Mouse (Mus musculus): ENCODE data around the gene Calml3. TPM values are rescaled to one million over a fixed set of nuclear protein-coding genes. Genes with fewer than 3 reads are reported as not detected.
"Not testable (repeated sequence)": the region's sequence is repeated elsewhere in the genome, so short reads cannot be mapped to it uniquely, and the experiment has no call there.

Calml3 gene
- polyA plus RNA-seq (2015; fragmentation: Nextera tagmentation; extraction: Ambion mirVana), result 0.35 and 1.2 TPM in 2 replicates

- DNase-seq (ENCODE audit: low spot score), result no peak
Observed at GRCm38 (mm10) chr13:3804186-3804585, at the start of gene Calml3. Gene Calml3, minus strand, starts transcription at chr13:3804316.

- DNase-seq (ENCODE audit: low spot score), result no peak
Observed at GRCm38 (mm10) chr13:3850330-3850729, 46.2 kb upstream of the Calml3 start.

- DNase-seq (ENCODE audit: low spot score), result not testable (repeated sequence)
Observed at GRCm38 (mm10) chr13:3840662-3841061, 36.5 kb upstream of the Calml3 start.

GRCm38 (mm10) chr13:3837312-3837807 is 33.2 kb upstream of the Calml3 start, which contains the start of gene Calm4:
Gene Calm4, plus strand, starts transcription at chr13:3837757.
- not testable (repeated sequence) for DNase-seq (ENCODE audit: low spot score)

- DNase-seq (ENCODE audit: low spot score), result not testable (repeated sequence)
Observed at GRCm38 (mm10) chr13:3833644-3834043, 29.5 kb upstream of the Calml3 start.

GRCm38 (mm10) chr13:3832450-3832849 is 28.3 kb upstream of the Calml3 start:
- DNase-seq (ENCODE audit: low spot score), result no peak

- no peak for DNase-seq (ENCODE audit: low spot score)
Observed at GRCm38 (mm10) chr13:3831994-3832393, 27.9 kb upstream of the Calml3 start.

- DNase-seq (ENCODE audit: low spot score), result no peak
Observed at GRCm38 (mm10) chr13:3831546-3831945, 27.4 kb upstream of the Calml3 start.

- DNase-seq (ENCODE audit: low spot score), result no peak
Observed at GRCm38 (mm10) chr13:3825726-3826125, 21.6 kb upstream of the Calml3 start.

GRCm38 (mm10) chr13:3822105-3822504 is 18.0 kb upstream of the Calml3 start:
- no peak for DNase-seq (ENCODE audit: low spot score)

- DNase-seq (ENCODE audit: low spot score), result no peak
Observed at GRCm38 (mm10) chr13:3818740-3819076, 14.6 kb upstream of the Calml3 start.

GRCm38 (mm10) chr13:3818012-3818739 is 14.1 kb upstream of the Calml3 start:
- DNase-seq (ENCODE audit: low spot score), result no peak

- DNase-seq (ENCODE audit: low spot score), result no peak
Observed at GRCm38 (mm10) chr13:3807131-3807827, 3.2 kb upstream of the Calml3 start.

- no peak for DNase-seq (ENCODE audit: low spot score)
Observed at GRCm38 (mm10) chr13:3805638-3806037, 1.5 kb upstream of the Calml3 start.

GRCm38 (mm10) chr13:3805132-3805531 is 1.0 kb upstream of the Calml3 start:
- no peak for DNase-seq (ENCODE audit: low spot score)

- DNase-seq (ENCODE audit: low spot score), result no peak
Observed at GRCm38 (mm10) chr13:3799386-3799785, 4.7 kb downstream of the Calml3 start.

- no peak for DNase-seq (ENCODE audit: low spot score)
Observed at GRCm38 (mm10) chr13:3798751-3799150, 5.4 kb downstream of the Calml3 start.

- no peak for DNase-seq (ENCODE audit: low spot score)
Observed at GRCm38 (mm10) chr13:3796649-3797048, 7.5 kb downstream of the Calml3 start.

GRCm38 (mm10) chr13:3789531-3789930 is 14.6 kb downstream of the Calml3 start:
- DNase-seq (ENCODE audit: low spot score), result no peak

- no peak for DNase-seq (ENCODE audit: low spot score)
Observed at GRCm38 (mm10) chr13:3788588-3788987, 15.5 kb downstream of the Calml3 start.

GRCm38 (mm10) chr13:3787644-3788043 is 16.5 kb downstream of the Calml3 start:
- DNase-seq (ENCODE audit: low spot score), result no peak

GRCm38 (mm10) chr13:3787102-3787501 is 17.0 kb downstream of the Calml3 start:
- DNase-seq (ENCODE audit: low spot score), result no peak

GRCm38 (mm10) chr13:3783621-3784020 is 20.5 kb downstream of the Calml3 start:
- DNase-seq (ENCODE audit: low spot score), result no peak

All from thymus, postnatal 0 days (tissue).